Mouse (Mus musculus): ENCODE results near the gene Ppp1r14b.
A peak's percentile ranks its signal among the peaks of the same experiment; 100 is the strongest.

Gene Ppp1r14b

GRCm38 (mm10) chr19:6974211-6975205, at the start of gene Ppp1r14b:
Gene Ppp1r14b, plus strand, starts transcription at chr19:6974968.
- peak; percentile 58 to 61 for DNase-seq

GRCm38 (mm10) chr19:6925307-6925573, 49.5 kb upstream of the Ppp1r14b start, which contains the start of gene Catsperz:
Gene Catsperz, minus strand, starts transcription at chr19:6925380.
- no peak for DNase-seq

GRCm38 (mm10) chr19:6925611-6926329, 49.0 kb upstream of the Ppp1r14b start:
- DNase-seq: no peak

DNA sequence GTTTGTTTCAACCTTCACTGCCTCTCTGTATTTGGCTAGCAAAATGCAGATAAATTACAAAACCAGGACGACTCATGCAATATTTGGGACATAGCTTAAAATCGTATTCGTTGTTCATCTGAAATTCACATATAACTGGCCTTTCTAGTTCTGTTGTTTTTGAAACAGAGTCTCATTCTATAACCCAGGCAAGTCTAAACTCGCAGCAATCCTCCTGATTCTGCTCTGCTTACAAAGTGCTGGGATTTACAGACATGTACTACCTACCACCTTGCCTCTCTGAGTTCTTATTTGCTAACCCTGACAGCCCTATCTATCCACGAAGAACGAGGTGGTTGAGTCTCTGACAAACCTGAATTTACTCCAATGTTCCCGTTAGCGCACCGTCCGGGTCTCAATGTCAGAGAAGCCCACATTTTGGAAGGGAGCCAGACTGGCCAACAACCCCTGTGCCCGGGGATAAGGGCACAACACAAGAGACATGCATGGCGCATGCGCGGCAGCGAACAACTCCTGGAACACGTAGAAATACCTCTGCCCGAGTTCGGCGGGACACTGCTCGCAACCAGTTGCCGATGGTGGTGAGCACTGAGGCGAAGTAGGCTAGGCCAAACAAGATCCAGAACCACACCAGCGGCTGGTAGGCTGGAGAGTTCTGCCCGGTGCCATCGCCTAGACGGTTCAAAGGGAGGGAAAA, 48.1 kb upstream of the Ppp1r14b start:
- no peak for DNase-seq

DNA sequence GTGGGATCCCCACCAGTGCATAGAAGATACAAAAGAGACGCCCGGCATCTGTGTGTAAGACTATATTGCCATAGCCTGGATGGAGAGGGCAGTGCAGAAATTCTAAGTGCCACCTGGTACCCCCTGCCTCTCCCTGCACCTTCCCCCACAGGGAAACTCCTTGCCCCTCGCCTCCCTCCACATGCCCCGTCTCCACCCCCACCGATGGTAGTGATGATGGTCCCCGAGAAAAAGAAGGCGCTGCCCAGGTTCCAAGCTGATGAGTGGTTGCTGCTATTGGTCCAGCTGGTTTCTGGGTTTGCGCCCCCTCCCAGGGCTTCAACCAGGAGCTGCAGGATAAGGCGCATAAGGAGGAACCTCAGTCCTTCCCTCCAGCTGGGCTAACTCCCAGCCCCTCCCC, 46.7 kb upstream of the Ppp1r14b start:
- no peak for DNase-seq

GRCm38 (mm10) chr19:6931002-6931401, 43.8 kb upstream of the Ppp1r14b start:
- DNase-seq: peak in 1 of 2 experiments; percentile 36

GRCm38 (mm10) chr19:6932018-6932417, 42.8 kb upstream of the Ppp1r14b start:
- no peak for DNase-seq

GRCm38 (mm10) chr19:6933102-6933435, 41.7 kb upstream of the Ppp1r14b start:
- no peak for DNase-seq

GRCm38 (mm10) chr19:6933436-6934194, 41.2 kb upstream of the Ppp1r14b start:
- DNase-seq: peak; percentile 68 to 72

- no peak for DNase-seq
These were observed 40.4 kb upstream of the Ppp1r14b start, which contains the start of gene Kcnk4 for GRCm38 (mm10) chr19:6934195-6934977. Gene Kcnk4, minus strand, starts transcription at chr19:6934515.

- peak in 1 of 2 experiments; percentile 45 for DNase-seq
These were observed 38.5 kb upstream of the Ppp1r14b start for GRCm38 (mm10) chr19:6936299-6936698.

DNA sequence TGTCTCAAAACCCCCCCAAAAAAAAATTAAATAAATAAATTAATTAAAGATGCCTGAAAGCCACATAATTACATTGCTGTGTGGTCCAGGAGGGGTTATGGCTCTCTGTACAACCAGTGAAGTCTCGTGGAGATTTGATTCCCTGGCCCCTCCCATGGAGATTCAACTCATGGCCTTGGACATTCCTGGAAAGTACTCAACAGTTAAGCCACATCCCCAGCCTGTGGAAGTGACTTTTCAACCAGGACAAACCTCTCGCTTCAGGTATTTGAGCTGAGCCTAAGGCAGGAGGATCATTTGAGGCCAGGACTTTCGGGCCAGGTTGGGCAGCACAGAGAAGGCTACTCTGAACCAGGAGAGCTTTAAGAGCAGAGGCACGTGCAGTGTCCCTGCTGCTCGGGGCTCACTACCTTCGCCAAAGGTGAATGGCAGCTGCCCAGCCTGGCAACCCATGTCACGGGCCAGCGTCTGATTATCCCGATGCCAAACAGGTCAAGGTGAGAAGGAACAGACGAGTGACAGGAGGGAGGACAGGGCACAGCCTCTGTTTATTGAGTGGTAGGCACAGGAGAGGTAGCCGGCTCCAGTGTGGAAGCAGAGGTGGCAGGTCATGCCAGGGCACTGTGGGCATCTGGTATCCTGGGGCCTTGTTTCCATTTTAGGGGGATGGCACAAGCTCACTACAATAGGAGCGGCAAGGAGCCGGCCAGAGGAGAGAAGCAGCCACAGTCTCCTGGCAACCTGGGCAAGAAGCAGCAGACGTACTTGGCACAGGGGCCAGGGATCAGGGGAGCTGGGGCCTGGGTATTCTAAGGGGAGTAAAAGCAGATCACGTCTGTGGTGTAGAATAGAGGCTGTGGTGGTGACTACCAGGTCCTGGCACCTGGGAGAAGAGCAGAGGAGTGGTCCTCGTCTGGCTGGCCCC, 37.0 kb upstream of the Ppp1r14b start:
- peak; percentile 69 to 70 for DNase-seq

GRCm38 (mm10) chr19:6939106-6940002, 35.4 kb upstream of the Ppp1r14b start:
- no peak for DNase-seq

DNA sequence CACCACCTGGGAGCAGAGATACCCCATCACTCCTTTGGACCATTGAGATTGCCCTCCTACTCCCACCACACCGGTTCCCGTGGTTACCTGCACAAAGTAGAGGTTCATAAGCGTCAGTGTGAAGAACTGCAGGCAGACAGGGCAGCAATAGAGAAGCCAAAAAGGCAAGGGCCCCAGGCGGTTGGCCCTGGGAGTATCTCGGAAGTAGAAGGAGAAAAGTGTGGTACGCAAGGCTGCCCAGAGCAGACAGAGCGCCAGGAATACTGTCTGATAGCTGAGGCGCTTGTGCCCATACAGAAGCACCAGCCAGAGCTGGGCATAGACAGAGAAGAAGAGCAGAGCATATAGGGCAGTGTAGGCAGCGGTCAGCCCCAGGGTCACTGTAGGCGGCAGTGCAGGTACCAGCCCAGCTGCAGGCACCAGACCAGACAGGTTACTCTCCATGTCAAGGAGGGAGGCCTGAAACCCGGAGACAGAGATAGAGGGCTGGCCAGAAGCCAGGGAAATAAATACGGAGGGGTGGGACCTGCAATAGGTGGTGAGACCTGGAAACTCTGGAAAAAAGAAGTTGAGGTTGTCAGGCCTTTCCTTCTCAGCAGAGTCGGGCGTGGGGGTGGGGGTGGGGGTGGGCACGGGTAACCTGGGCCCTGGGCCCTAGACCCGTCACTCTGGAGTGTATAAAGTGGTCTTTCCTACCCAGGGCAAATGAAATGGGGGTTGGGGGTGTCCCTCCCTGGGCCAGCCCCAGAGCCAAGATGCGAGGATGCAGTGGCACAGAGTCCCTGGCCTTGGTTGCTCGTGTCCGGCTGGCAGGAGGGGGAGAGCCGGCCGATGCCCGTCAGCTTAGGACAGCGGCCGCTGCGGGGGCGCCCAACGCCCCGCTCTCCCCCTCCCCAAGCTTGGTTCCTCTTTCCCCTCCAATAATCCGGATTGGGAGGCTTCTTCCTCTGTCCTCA, 34.1 kb upstream of the Ppp1r14b start:
- peak in 1 of 2 experiments; percentile 49 for DNase-seq

DNA sequence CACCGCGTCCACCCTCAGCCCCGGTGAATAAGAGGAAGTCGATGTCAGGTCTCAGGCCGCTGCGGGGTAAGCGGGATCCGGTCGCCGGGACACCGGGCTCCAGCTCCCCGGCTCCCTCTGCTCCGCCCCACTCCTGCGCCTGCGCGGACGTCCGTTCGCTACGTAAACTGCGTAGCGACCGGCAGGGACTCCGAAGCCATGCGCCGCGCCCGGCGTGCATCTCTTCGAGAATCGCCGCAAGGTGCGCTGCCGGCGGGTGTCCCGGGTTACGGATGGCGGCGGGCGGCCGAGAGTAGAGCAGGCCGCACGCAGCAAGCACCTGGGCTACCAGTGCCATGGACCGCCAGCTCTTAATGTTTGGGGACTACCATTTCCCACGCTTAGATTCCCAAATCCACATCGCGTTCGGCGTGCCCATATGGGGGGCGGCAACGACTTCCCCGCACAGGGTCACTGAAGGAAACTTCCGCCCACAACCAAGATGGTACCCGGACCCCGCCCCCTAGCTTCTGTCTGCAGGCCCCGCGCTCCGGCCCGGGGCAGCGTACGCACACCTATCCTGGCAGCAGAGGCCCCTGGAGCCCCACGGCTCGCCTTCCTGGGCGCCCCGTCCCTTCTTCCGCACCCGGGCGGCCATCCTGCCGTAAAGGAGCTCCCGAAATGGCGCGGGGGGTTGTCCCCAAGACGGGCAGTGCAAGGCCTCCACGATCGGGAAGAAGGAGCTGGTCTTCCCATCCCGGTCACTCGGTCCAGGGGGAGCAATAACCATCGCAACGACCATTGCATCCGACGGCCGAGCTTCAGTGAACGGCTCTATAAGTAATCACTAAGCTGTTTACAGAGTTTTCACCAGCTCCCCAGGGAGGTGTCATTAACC, 33.2 kb upstream of the Ppp1r14b start, which contains the start of gene Bad:
Bad (plus strand) TSS at position 490 of the 877 bp plus-strand sequence.
- peak; percentile 90 to 97 for DNase-seq

GRCm38 (mm10) chr19:6942249-6942691, 32.5 kb upstream of the Ppp1r14b start, which contains the start of gene Gpr137:
Gene Gpr137, minus strand, starts transcription at chr19:6942480.
- DNase-seq: peak; percentile 93 to 97

DNA sequence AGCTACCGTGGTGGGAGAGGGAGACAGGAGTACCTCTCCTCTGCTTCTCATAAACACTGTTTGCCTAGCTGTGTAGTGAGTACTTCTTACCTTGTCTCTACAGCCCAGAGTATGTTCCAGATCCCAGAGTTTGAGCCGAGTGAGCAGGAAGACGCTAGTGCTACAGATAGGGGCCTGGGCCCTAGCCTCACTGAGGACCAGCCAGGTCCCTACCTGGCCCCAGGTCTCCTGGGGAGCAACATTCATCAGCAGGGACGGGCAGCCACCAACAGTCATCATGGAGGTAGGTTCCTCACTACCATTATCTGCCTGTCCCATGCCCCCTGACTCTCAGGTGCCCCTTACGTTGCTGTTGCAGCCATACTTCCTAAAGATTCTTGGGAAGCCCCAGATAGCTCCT, 32.0 kb upstream of the Ppp1r14b start:
- no peak for DNase-seq

All from cerebellum, adult 18-20 months (tissue).